Mouse (Mus musculus) embryonic facial prominence, embryonic 12.5 days (tissue): Measurements from ENCODE around the gene Cdsn. TPM values are rescaled to one million over a fixed set of nuclear protein-coding genes. Genes with fewer than 3 reads are reported as not detected.

Source experiments
- polyA plus RNA-seq: library from polyadenylated mRNA; unstranded; fragments of >200 nt; fragmentation: Nextera tagmentation; extraction: Ambion mirVana; gene quantifications from 2 replicates; pipeline ENCODE4 v1.2.1, GENCODE M21; 2016

The Cdsn gene
- polyA plus RNA-seq, 1 experiment from 2014 or later, result 0.08 TPM

Other genes starting within 250 kb of the Cdsn start
- gene H2-Q1, start 231.7 kb upstream of the Cdsn start, polyA plus RNA-seq, result not detected in 2 replicates
- 0.38 and 0.40 TPM in 2 replicates for gene H2-Q2, start 209.9 kb upstream of the Cdsn start, polyA plus RNA-seq
- gene H2-Q4, start 172.5 kb upstream of the Cdsn start, polyA plus RNA-seq, result 2.0 and 2.2 TPM in 2 replicates
- 0.33 and 0.98 TPM in 2 replicates for gene H2-Q6, start 127.3 kb upstream of the Cdsn start, polyA plus RNA-seq
- gene H2-Q7, start 113.0 kb upstream of the Cdsn start, polyA plus RNA-seq, result 4.6 and 5.9 TPM in 2 replicates
- gene H2-Q10, start 82.0 kb upstream of the Cdsn start, polyA plus RNA-seq, result 0.11 and 0.17 TPM in 2 replicates
- gene Pou5f1, start 46.1 kb upstream of the Cdsn start, polyA plus RNA-seq, result not detected in 2 replicates
- gene Tcf19, start 35.3 kb upstream of the Cdsn start, polyA plus RNA-seq, result 56.8 and 61.1 TPM in 2 replicates
- gene Cchcr1, start 35.0 kb upstream of the Cdsn start, polyA plus RNA-seq, result 26.1 and 30.8 TPM in 2 replicates
- 1.3 and 1.6 TPM in 2 replicates for gene Psors1c2, start 18.9 kb upstream of the Cdsn start, polyA plus RNA-seq
- not detected in 2 replicates for gene 2300002M23Rik, start 15.3 kb downstream of the Cdsn start, polyA plus RNA-seq
- not detected in 2 replicates for gene Sfta2, start 49.4 kb downstream of the Cdsn start, polyA plus RNA-seq
- not detected in 2 replicates for gene Gm9573, start 74.5 kb downstream of the Cdsn start, polyA plus RNA-seq
- gene Mucl3, start 91.6 kb downstream of the Cdsn start, polyA plus RNA-seq, result 0.08 and 0.11 TPM in 2 replicates
- 18.5 and 23.6 TPM in 2 replicates for gene Vars2, start 115.5 kb downstream of the Cdsn start, polyA plus RNA-seq
- 48.6 and 51.5 TPM in 2 replicates for gene Gtf2h4, start 121.6 kb downstream of the Cdsn start, polyA plus RNA-seq
- 62.6 and 63.0 TPM in 2 replicates for gene Ddr1, start 152.5 kb downstream of the Cdsn start, polyA plus RNA-seq